Mouse (Mus musculus) heart, adult 11 months (tissue): Measurements from ENCODE around the gene Tmem223.

Experiments
- DNase-seq: peaks from one replicate; pipeline ENCODE4 v3.0.0; 2022

Tmem223 gene

GRCm38 (mm10) chr19:8803879-8804660 lies 33.3 kb downstream of the Tmem223 start:
- DNase-seq = peak; percentile 91

- no peak for DNase-seq
These were observed 36.0 kb downstream of the Tmem223 start for GRCm38 (mm10) chr19:8806810-8807209.

- DNase-seq = no peak
These were observed 45.0 kb downstream of the Tmem223 start for GRCm38 (mm10) chr19:8815812-8816211.

- no peak for DNase-seq
These were observed 46.2 kb downstream of the Tmem223 start for GRCm38 (mm10) chr19:8817001-8817400.

GRCm38 (mm10) chr19:8818301-8818798 lies 47.6 kb downstream of the Tmem223 start:
- peak; percentile 91 for DNase-seq

- DNase-seq = peak; percentile 100
These were observed 48.2 kb downstream of the Tmem223 start, which contains the start of gene Ttc9c for GRCm38 (mm10) chr19:8818801-8819595. TSS of gene Ttc9c (minus strand) at chr19:8819333.

- peak; percentile 100 for DNase-seq
These were observed 49.0 kb downstream of the Tmem223 start, which contains the start of gene Hnrnpul2 for GRCm38 (mm10) chr19:8819596-8820423. TSS of gene Hnrnpul2 (plus strand) at chr19:8820010.

GRCm38 (mm10) chr19:8820424-8820956 lies 49.7 kb downstream of the Tmem223 start:
- no peak for DNase-seq

GRCm38 (mm10) chr19:8821146-8821545 lies 50.4 kb downstream of the Tmem223 start:
- DNase-seq = no peak
